Mouse (Mus musculus): ENCODE results near the gene Trim75. TPM values are rescaled to one million over a fixed set of nuclear protein-coding genes. Genes with fewer than 3 reads are reported as not detected.
"Not testable (repeated sequence)": the region's sequence is repeated elsewhere in the genome, so short reads cannot be mapped to it uniquely, and the experiment has no call there.

Trim75 gene
- polyA plus RNA-seq, 1 experiment from 2014 or later = not detected

- Histone ChIP-seq H3K36me3 (ENCODE audit: control insufficient read depth, insufficient read depth, low read length) (no peaks in the 10 kb centered on the region), H3K4me1 (ENCODE audit: control insufficient read depth, insufficient read depth, low read length) (no peaks in the 10 kb centered on the region), H3K27ac (ENCODE audit: low read length) (no peak within 1 kb of the TSS), H3K9ac (ENCODE audit: low read length) (no peak within 1 kb of the TSS), H3K4me2 (ENCODE audit: low read depth, low read length) (no peak within 1 kb of the TSS), H3K9me3 (replicated peaks; ENCODE audit: control insufficient read depth, low read length) (no peaks in the 10 kb centered on the region), H3K4me3 (replicated peaks; ENCODE audit: low read length) (no peak within 1 kb of the TSS), H3K27me3 (ENCODE audit: control insufficient read depth, insufficient read depth, low read length) (no peaks in the 10 kb centered on the region)
- ATAC-seq (ENCODE audit: insufficient read depth, low FRiP score) = no peak
- WGBS = 88% methylated on average over 8 of the region's 8 CpGs
Measured at GRCm38 (mm10) chr8:65018423-65018822, 30.8 kb upstream of the Trim75 start, which contains the start of the genes Trim61 and Trim60. Gene Trim61 (minus strand): TSS chr8:65018523. Gene Trim60 (minus strand): TSS chr8:65018584.

GRCm38 (mm10) chr8:65007616-65008015 is 20.0 kb upstream of the Trim75 start:
- H3K9ac ChIP-seq (ENCODE audit: low read length); H3K36me3 ChIP-seq (ENCODE audit: control insufficient read depth, insufficient read depth, low read length); H3K27ac ChIP-seq (ENCODE audit: low read length); H3K27me3 ChIP-seq (ENCODE audit: control insufficient read depth, insufficient read depth, low read length); H3K9me3 ChIP-seq (replicated peaks; ENCODE audit: control insufficient read depth, low read length); H3K4me1 ChIP-seq (ENCODE audit: control insufficient read depth, insufficient read depth, low read length); ATAC-seq (ENCODE audit: insufficient read depth, low FRiP score); H3K4me2 ChIP-seq (ENCODE audit: low read depth, low read length); H3K4me3 ChIP-seq (replicated peaks; ENCODE audit: low read length): not testable (repeated sequence)
- WGBS = 76% methylated on average over 6 of the region's 6 CpGs

GRCm38 (mm10) chr8:64998806-64999365 is 11.3 kb upstream of the Trim75 start:
- Histone ChIP-seq H3K4me2 (ENCODE audit: low read depth, low read length) (no peak overlapping the region), H3K27me3 (ENCODE audit: control insufficient read depth, insufficient read depth, low read length) (no peaks in the 10 kb centered on the region), H3K4me1 (ENCODE audit: control insufficient read depth, insufficient read depth, low read length) (no peaks in the 10 kb centered on the region), H3K4me3 (replicated peaks; ENCODE audit: low read length) (no peak overlapping the region), H3K36me3 (ENCODE audit: control insufficient read depth, insufficient read depth, low read length) (no peaks in the 10 kb centered on the region), H3K9ac (ENCODE audit: low read length) (no peak overlapping the region), H3K27ac (ENCODE audit: low read length) (no peak overlapping the region), H3K9me3 (replicated peaks; ENCODE audit: control insufficient read depth, low read length) (no peaks in the 10 kb centered on the region)
- ATAC-seq (ENCODE audit: insufficient read depth, low FRiP score) = no peak
- WGBS = 83% methylated on average over 4 of the region's 4 CpGs

- no peaks in the 10 kb centered on the region for H3K36me3 ChIP-seq (ENCODE audit: control insufficient read depth, insufficient read depth, low read length)
- no peak overlapping the region for H3K27ac ChIP-seq (ENCODE audit: low read length)
- no peak for ATAC-seq (ENCODE audit: insufficient read depth, low FRiP score)
- no peaks in the 10 kb centered on the region for H3K9me3 ChIP-seq (replicated peaks; ENCODE audit: control insufficient read depth, low read length)
- H3K4me2 ChIP-seq (ENCODE audit: low read depth, low read length) = no peak overlapping the region
- no peaks in the 10 kb centered on the region for H3K4me1 ChIP-seq (ENCODE audit: control insufficient read depth, insufficient read depth, low read length)
- no peak overlapping the region for H3K4me3 ChIP-seq (replicated peaks; ENCODE audit: low read length)
- H3K27me3 ChIP-seq (ENCODE audit: control insufficient read depth, insufficient read depth, low read length) = no peaks in the 10 kb centered on the region
- no peak overlapping the region for H3K9ac ChIP-seq (ENCODE audit: low read length)
- WGBS = 71% methylated on average over 20 of the region's 20 CpGs
Measured at GRCm38 (mm10) chr8:64983150-64983897, 4.3 kb downstream of the Trim75 start.

GRCm38 (mm10) chr8:64962836-64963235 is 24.8 kb downstream of the Trim75 start:
- Histone ChIP-seq H3K36me3 (ENCODE audit: control insufficient read depth, insufficient read depth, low read length) (peaks cover 9% of the 10 kb centered on the region), H3K4me2 (ENCODE audit: low read depth, low read length) (no peak overlapping the region), H3K9me3 (replicated peaks; ENCODE audit: control insufficient read depth, low read length) (no peaks in the 10 kb centered on the region), H3K4me3 (replicated peaks; ENCODE audit: low read length) (no peak overlapping the region), H3K9ac (ENCODE audit: low read length) (no peak overlapping the region), H3K27ac (ENCODE audit: low read length) (no peak overlapping the region), H3K4me1 (ENCODE audit: control insufficient read depth, insufficient read depth, low read length) (no peaks in the 10 kb centered on the region), H3K27me3 (ENCODE audit: control insufficient read depth, insufficient read depth, low read length) (no peaks in the 10 kb centered on the region)
- no peak for ATAC-seq (ENCODE audit: insufficient read depth, low FRiP score)

GRCm38 (mm10) chr8:64959025-64959424 is 28.6 kb downstream of the Trim75 start:
- ATAC-seq (ENCODE audit: insufficient read depth, low FRiP score) = no peak
- Histone ChIP-seq H3K4me1 (ENCODE audit: control insufficient read depth, insufficient read depth, low read length) (no peaks in the 10 kb centered on the region), H3K27me3 (ENCODE audit: control insufficient read depth, insufficient read depth, low read length) (no peaks in the 10 kb centered on the region), H3K36me3 (ENCODE audit: control insufficient read depth, insufficient read depth, low read length) (peaks cover 9% of the 10 kb centered on the region; the same call in 1 of the 2 replicates), H3K9ac (ENCODE audit: low read length) (no peak overlapping the region), H3K9me3 (replicated peaks; ENCODE audit: control insufficient read depth, low read length) (no peaks in the 10 kb centered on the region), H3K4me3 (replicated peaks; ENCODE audit: low read length) (no peak overlapping the region), H3K4me2 (ENCODE audit: low read depth, low read length) (no peak overlapping the region), H3K27ac (ENCODE audit: low read length) (no peak overlapping the region)
- WGBS = 78% methylated on average over 9 of the region's 9 CpGs

GRCm38 (mm10) chr8:64952101-64952500 is 35.5 kb downstream of the Trim75 start:
- Histone ChIP-seq H3K36me3 (ENCODE audit: control insufficient read depth, insufficient read depth, low read length) (no peaks in the 10 kb centered on the region), H3K9me3 (replicated peaks; ENCODE audit: control insufficient read depth, low read length) (no peaks in the 10 kb centered on the region), H3K27me3 (ENCODE audit: control insufficient read depth, insufficient read depth, low read length) (no peaks in the 10 kb centered on the region), H3K4me3 (replicated peaks; ENCODE audit: low read length) (no peak overlapping the region), H3K9ac (ENCODE audit: low read length) (no peak overlapping the region), H3K4me2 (ENCODE audit: low read depth, low read length) (no peak overlapping the region), H3K27ac (ENCODE audit: low read length) (no peak overlapping the region), H3K4me1 (ENCODE audit: control insufficient read depth, insufficient read depth, low read length) (no peaks in the 10 kb centered on the region)
- no peak for ATAC-seq (ENCODE audit: insufficient read depth, low FRiP score)
- WGBS = 92% methylated on average over 6 of the region's 6 CpGs

GRCm38 (mm10) chr8:64948371-64948770 is 39.3 kb downstream of the Trim75 start:
- Histone ChIP-seq H3K9me3 (replicated peaks; ENCODE audit: control insufficient read depth, low read length) (no peaks in the 10 kb centered on the region), H3K36me3 (ENCODE audit: control insufficient read depth, insufficient read depth, low read length) (no peaks in the 10 kb centered on the region), H3K4me2 (ENCODE audit: low read depth, low read length) (no peak overlapping the region), H3K4me1 (ENCODE audit: control insufficient read depth, insufficient read depth, low read length) (no peaks in the 10 kb centered on the region), H3K27ac (ENCODE audit: low read length) (no peak overlapping the region), H3K4me3 (replicated peaks; ENCODE audit: low read length) (no peak overlapping the region), H3K9ac (ENCODE audit: low read length) (no peak overlapping the region), H3K27me3 (ENCODE audit: control insufficient read depth, insufficient read depth, low read length) (no peaks in the 10 kb centered on the region)
- no peak for ATAC-seq (ENCODE audit: insufficient read depth, low FRiP score)
- WGBS = 94% methylated on average over 1 of the region's 1 CpGs

- Histone ChIP-seq H3K4me3 (replicated peaks; ENCODE audit: low read length) (peak overlapping the region; percentile 82), H3K4me2 (ENCODE audit: low read depth, low read length) (peak overlapping the region; percentile 66), H3K4me1 (ENCODE audit: control insufficient read depth, insufficient read depth, low read length) (no peaks in the 10 kb centered on the region), H3K27ac (ENCODE audit: low read length) (peak overlapping the region; percentile 80), H3K36me3 (ENCODE audit: control insufficient read depth, insufficient read depth, low read length) (no peaks in the 10 kb centered on the region), H3K27me3 (ENCODE audit: control insufficient read depth, insufficient read depth, low read length) (no peaks in the 10 kb centered on the region), H3K9ac (ENCODE audit: low read length) (peak overlapping the region; percentile 83), H3K9me3 (replicated peaks; ENCODE audit: control insufficient read depth, low read length) (no peaks in the 10 kb centered on the region)
- no peak for ATAC-seq (ENCODE audit: insufficient read depth, low FRiP score)
- 8% methylated on average over 10 of the region's 10 CpGs for WGBS
Measured at GRCm38 (mm10) chr8:64947698-64948034, 40.0 kb downstream of the Trim75 start.

Data from stomach, embryonic 16.5 days (tissue).